Mouse (Mus musculus) embryonic facial prominence, embryonic 14.5 days (tissue): ENCODE measurements around the gene Zfp648. TPM values are rescaled to one million over a fixed set of nuclear protein-coding genes. Genes with fewer than 3 reads are reported as not detected.

Experiments used
- ATAC-seq: fragments of 200-750 bp; cut with Nextera tagmentation; 2 replicates; pipeline ENCODE4 v1.8.0; 2017; ENCODE audit warnings: low read depth, moderate number of reproducible peaks, moderate TSS enrichment
- DNase-seq: peaks from one replicate; pipeline ENCODE4 v3.0.0-alpha.2; 2015; ENCODE audit warnings: low spot score
- H3K27ac ChIP-seq: fragments of 300-500 bp; sonication (generic); replicated peaks from 2 replicates; pipeline ENCODE4 v1.5.1; 2014; ENCODE audit warnings: low read depth, mild to moderate bottlenecking, low read length, moderate library complexity
- H3K27me3 ChIP-seq: fragments of 300-500 bp; sonication (generic); replicated peaks from 2 replicates; pipeline ENCODE4 v1.6.1; 2014; ENCODE audit warnings: low read length; ENCODE audit not compliant: control insufficient read depth, insufficient read depth
- H3K36me3 ChIP-seq: fragments of 300-500 bp; sonication (generic); 2 replicates; pipeline ENCODE4 v1.6.1; 2014; ENCODE audit warnings: low read length, mixed read lengths; ENCODE audit not compliant: control insufficient read depth, insufficient read depth
- H3K4me1 ChIP-seq: fragments of 300-500 bp; sonication (generic); 2 replicates; pipeline ENCODE4 v1.6.1; 2014; ENCODE audit warnings: antibody characterized with exemption, low read length; ENCODE audit not compliant: control insufficient read depth, insufficient read depth
- H3K4me2 ChIP-seq: fragments of 300-500 bp; sonication (generic); 2 replicates; pipeline ENCODE4 v1.6.1; 2014; ENCODE audit warnings: low read depth, mild to moderate bottlenecking, low read length, moderate library complexity, mixed read lengths
- H3K4me3 ChIP-seq: fragments of 300-500 bp; sonication (generic); 2 replicates; pipeline ENCODE4 v1.5.1; 2014; ENCODE audit warnings: low read depth, mild to moderate bottlenecking, low read length
- H3K9ac ChIP-seq: fragments of 300-500 bp; sonication (generic); 2 replicates; pipeline ENCODE4 v1.6.1; 2014; ENCODE audit warnings: low read depth, mild to moderate bottlenecking, low read length, moderate library complexity, mixed read lengths
- H3K9me3 ChIP-seq: fragments of 300-500 bp; sonication (generic); 2 replicates; pipeline ENCODE4 v1.6.1; 2016; ENCODE audit warnings: low read length; ENCODE audit not compliant: control insufficient read depth
- WGBS: fragments of 180-500 bp; shearing (Covaris S2); extraction: QIAGEN DNeasy Blood & Tissue Kit; methylation state at CpG from one replicate; pipeline ENCODE4 v1.1.7; 2014; 5-methylcytosine and 5-hydroxymethylcytosine counted together
- polyA plus RNA-seq: library from polyadenylated mRNA; unstranded; fragments of >200 nt; fragmentation: Nextera tagmentation; extraction: Ambion mirVana; gene quantifications from 2 replicates; pipeline ENCODE4 v1.2.1, GENCODE M21; 2014

Gene Zfp648
- polyA plus RNA-seq, 1 experiment from 2014 or later = 0.32 TPM

GRCm38 (mm10) chr1:154178541-154179155 lies 22.3 kb upstream of the Zfp648 start:
- Histone ChIP-seq H3K4me3 (no peak overlapping the region), H3K4me1 (no peaks in the 10 kb centered on the region), H3K27me3 (no peaks in the 10 kb centered on the region), H3K4me2 (no peak overlapping the region), H3K9me3 (no peaks in the 10 kb centered on the region), H3K36me3 (no peaks in the 10 kb centered on the region), H3K27ac (no peak overlapping the region), H3K9ac (no peak overlapping the region)
- ATAC-seq (no peak), DNase-seq (no peak)
- WGBS = 80% methylated on average over 8 of the region's 8 CpGs

- Histone ChIP-seq H3K27ac (no peak overlapping the region), H3K4me2 (no peak overlapping the region), H3K4me3 (no peak overlapping the region), H3K9ac (no peak overlapping the region), H3K4me1 (no peaks in the 10 kb centered on the region), H3K27me3 (no peaks in the 10 kb centered on the region), H3K9me3 (no peaks in the 10 kb centered on the region), H3K36me3 (no peaks in the 10 kb centered on the region)
- DNase-seq = peak; percentile 88
- WGBS = 10% methylated on average over 2 of the region's 2 CpGs
- peak; percentile 95 for ATAC-seq
Measured at GRCm38 (mm10) chr1:154180952-154181351, 20.0 kb upstream of the Zfp648 start.

GRCm38 (mm10) chr1:154182396-154183076 lies 18.5 kb upstream of the Zfp648 start:
- H3K4me1 ChIP-seq = no peaks in the 10 kb centered on the region
- no peaks in the 10 kb centered on the region for H3K36me3 ChIP-seq
- H3K4me2 ChIP-seq = no peak overlapping the region
- 75% methylated on average over 6 of the region's 6 CpGs for WGBS
- ATAC-seq = no peak
- no peaks in the 10 kb centered on the region for H3K9me3 ChIP-seq
- no peaks in the 10 kb centered on the region for H3K27me3 ChIP-seq
- no peak overlapping the region for H3K9ac ChIP-seq
- no peak overlapping the region for H3K27ac ChIP-seq
- no peak overlapping the region for H3K4me3 ChIP-seq
- DNase-seq = no peak

- Histone ChIP-seq H3K9ac (no peak overlapping the region), H3K4me2 (no peak overlapping the region), H3K27me3 (no peaks in the 10 kb centered on the region), H3K4me3 (no peak overlapping the region), H3K9me3 (no peaks in the 10 kb centered on the region), H3K36me3 (no peaks in the 10 kb centered on the region), H3K27ac (no peak overlapping the region), H3K4me1 (no peaks in the 10 kb centered on the region; the same call in 1 of the 2 replicates)
- ATAC-seq (no peak; the same call in 1 of the 2 replicates), DNase-seq (no peak)
- WGBS = 71% methylated on average over 7 of the region's 7 CpGs
Measured at GRCm38 (mm10) chr1:154183077-154183751, 17.8 kb upstream of the Zfp648 start.

- Histone ChIP-seq H3K4me1 (peaks cover 5% of the 10 kb centered on the region), H3K4me2 (no peak overlapping the region), H3K4me3 (no peak overlapping the region), H3K9ac (no peak overlapping the region), H3K27ac (no peak overlapping the region), H3K36me3 (no peaks in the 10 kb centered on the region), H3K9me3 (no peaks in the 10 kb centered on the region), H3K27me3 (no peaks in the 10 kb centered on the region)
- 72% methylated on average over 4 of the region's 4 CpGs for WGBS
- no peak for DNase-seq
- no peak for ATAC-seq
Measured at GRCm38 (mm10) chr1:154188229-154188628, 12.8 kb upstream of the Zfp648 start.

- H3K27ac ChIP-seq = no peak overlapping the region
- WGBS = 18% methylated on average over 4 of the region's 4 CpGs
- ATAC-seq = peak; percentile 60
Measured at GRCm38 (mm10) chr1:154188631-154189030, 12.4 kb upstream of the Zfp648 start.

GRCm38 (mm10) chr1:154189842-154190530 lies 11.0 kb upstream of the Zfp648 start:
- peak; percentile 78 for ATAC-seq
- DNase-seq = peak; percentile 65
- H3K27ac ChIP-seq = peak overlapping the region; percentile 52

More at GRCm38 (mm10) chr1:154188631-154189030, 12.4 kb upstream of the Zfp648 start:
- Histone ChIP-seq H3K36me3 (no peaks in the 10 kb centered on the region), H3K4me2 (no peak overlapping the region), H3K9ac (no peak overlapping the region), H3K9me3 (no peaks in the 10 kb centered on the region), H3K27me3 (no peaks in the 10 kb centered on the region), H3K4me3 (no peak overlapping the region), H3K4me1 (peaks cover 5% of the 10 kb centered on the region)
- peak; percentile 51 for DNase-seq

GRCm38 (mm10) chr1:154198896-154199295 lies 2.1 kb upstream of the Zfp648 start:
- H3K4me1 ChIP-seq = peaks cover 6% of the 10 kb centered on the region; the same call in 1 of the 2 replicates
- H3K4me3 ChIP-seq = no peak overlapping the region
- DNase-seq = no peak
- no peak overlapping the region for H3K9ac ChIP-seq
- no peak overlapping the region for H3K27ac ChIP-seq
- WGBS = 91% methylated on average over 10 of the region's 10 CpGs
- H3K9me3 ChIP-seq = no peaks in the 10 kb centered on the region
- H3K27me3 ChIP-seq = peaks cover 15% of the 10 kb centered on the region
- no peak overlapping the region for H3K4me2 ChIP-seq
- ATAC-seq = no peak
- no peaks in the 10 kb centered on the region for H3K36me3 ChIP-seq

More at GRCm38 (mm10) chr1:154189842-154190530, 11.0 kb upstream of the Zfp648 start:
- Histone ChIP-seq H3K36me3 (no peaks in the 10 kb centered on the region), H3K4me1 (peaks cover 5% of the 10 kb centered on the region), H3K4me3 (no peak overlapping the region), H3K9me3 (no peaks in the 10 kb centered on the region), H3K9ac (no peak overlapping the region), H3K27me3 (no peaks in the 10 kb centered on the region), H3K4me2 (no peak overlapping the region)
- WGBS = 45% methylated on average over 16 of the region's 18 CpGs
